Mouse (Mus musculus) right cerebral cortex, postnatal 4 days (tissue): ENCODE data around the gene Nme3.
"Not testable (repeated sequence)": the region's sequence is repeated elsewhere in the genome, so short reads cannot be mapped to it uniquely, and the experiment has no call there.

Experiments used
- DNase-seq: peaks from one replicate; pipeline ENCODE4 v3.0.0-alpha.2; 2022

The Nme3 gene

DNA sequence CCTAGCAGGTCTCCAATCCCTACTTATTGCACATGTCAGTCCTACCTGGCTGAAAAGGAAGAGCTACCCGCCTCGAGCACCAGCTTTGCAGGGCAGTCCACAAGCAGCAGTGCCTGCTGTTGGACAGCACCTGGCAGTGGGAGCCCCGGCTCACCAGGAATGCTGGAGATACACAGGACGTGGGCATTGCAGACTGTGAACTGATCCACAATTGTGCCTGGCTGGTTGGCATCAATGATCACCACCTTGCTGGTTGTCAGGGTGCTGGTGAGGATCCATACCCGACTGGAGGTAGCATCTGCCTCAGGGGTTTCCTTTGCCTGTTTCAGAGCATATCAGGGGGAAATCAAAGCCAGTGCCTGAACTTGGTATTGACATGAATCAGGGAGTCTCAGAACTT lies 5.8 kb downstream of the Nme3 start:
- DNase-seq = no peak

- no peak for DNase-seq
Observed at GRCm38 (mm10) chr17:24902671-24903474, 6.6 kb downstream of the Nme3 start.

DNA sequence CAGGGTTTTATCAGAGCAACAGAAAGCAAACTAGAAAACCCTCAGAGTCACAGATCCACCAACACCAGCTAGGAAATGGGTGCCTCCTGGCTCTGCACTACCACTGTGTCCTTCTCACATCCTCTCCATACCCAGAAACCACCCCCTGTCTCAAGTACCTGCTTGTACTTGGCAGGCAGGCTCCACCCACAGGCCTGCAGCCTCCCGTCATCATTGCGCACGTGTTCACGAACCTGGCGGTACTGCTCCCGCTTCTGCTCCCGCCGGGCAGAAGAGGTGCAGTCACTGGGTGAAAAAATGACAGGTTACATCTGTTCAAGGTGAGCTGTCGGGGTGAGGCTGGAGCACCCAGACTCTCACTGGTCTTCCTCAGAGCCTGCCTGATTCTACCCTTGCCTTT lies 7.5 kb downstream of the Nme3 start:
- no peak for DNase-seq

GRCm38 (mm10) chr17:24907591-24907990 lies 11.3 kb downstream of the Nme3 start:
- DNase-seq = no peak

DNA sequence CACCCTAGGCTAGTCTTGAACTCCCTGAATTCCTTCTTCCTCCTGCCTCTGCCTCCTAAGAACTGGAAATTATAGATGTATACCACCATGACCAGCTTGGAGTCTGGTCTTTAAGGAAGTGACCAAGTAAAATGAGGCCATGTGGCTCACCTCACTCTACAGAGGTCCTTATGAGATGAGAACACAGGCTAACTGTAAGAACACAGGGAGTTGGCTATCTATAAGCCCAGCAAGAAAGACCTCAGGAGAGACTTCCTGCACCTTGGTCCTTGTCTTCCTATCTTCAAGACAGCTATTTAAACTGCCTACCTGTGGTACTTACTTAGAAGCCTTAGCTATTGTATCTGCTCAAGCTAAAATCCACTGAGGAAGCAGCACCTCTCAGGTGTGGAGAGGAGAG lies 17.7 kb downstream of the Nme3 start:
- no peak for DNase-seq

DNA sequence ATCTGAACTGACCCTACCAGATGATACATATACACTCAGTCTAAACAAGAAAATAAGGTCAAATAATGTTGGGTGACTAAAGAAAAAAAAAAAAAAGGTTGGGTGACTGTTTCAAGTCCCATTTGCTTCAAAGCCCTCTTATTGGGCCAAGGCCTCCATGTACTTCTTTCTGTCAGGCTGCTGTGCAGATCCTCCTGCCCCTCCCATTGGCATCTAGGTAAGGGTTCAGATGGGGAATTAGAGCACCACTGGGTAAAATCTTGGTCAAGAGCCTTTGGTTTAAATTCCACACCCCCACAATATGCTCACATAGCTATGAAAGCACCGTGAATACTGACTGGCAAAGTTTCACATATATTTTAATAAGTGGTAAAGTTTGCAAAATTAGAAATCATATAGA lies 26.9 kb downstream of the Nme3 start:
- DNase-seq = no peak

- no peak for DNase-seq
Observed at GRCm38 (mm10) chr17:24929506-24929905, 33.2 kb downstream of the Nme3 start.

GRCm38 (mm10) chr17:24932431-24932830 lies 36.1 kb downstream of the Nme3 start:
- DNase-seq = no peak

GRCm38 (mm10) chr17:24933163-24933562 lies 36.9 kb downstream of the Nme3 start:
- DNase-seq = no peak

DNA sequence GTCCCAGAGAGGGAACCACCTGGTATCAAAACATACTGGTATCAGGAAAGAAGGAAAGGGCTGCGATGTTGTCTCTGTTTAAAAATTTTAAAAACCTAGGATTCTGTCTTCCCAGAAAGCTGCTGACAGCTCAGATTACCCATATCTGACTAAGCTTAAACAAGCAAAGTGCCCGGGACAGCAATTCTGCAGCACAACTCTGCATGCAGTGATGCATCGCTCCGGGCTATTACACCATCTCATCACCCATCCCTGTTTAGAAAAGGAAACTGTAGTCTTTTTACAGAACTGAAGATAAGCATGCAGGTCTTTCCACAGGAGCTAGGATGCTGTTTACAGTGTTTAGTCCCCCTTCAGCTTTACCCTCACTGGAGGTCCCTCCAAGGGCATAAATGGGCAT lies 38.6 kb downstream of the Nme3 start:
- DNase-seq = no peak

DNA sequence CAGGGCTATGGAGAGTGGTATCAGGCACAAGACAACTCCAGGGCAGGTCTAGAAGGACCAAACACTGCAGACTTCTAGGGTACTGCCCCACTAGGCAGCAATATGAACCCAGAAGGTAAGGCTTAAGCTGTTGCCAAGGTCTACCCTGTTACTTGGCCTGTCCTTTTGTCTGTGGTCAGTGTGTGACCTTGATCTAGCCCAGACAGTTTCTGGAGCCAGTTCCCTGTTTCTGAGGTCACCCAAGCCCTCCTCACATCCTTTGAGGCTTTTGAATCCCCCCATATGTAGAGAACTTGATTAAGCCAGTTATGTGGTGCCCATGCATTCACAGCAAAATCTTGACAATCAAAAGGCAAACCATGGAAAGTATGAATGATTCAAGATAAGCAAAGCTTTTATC lies 39.4 kb downstream of the Nme3 start:
- DNase-seq = no peak

DNA sequence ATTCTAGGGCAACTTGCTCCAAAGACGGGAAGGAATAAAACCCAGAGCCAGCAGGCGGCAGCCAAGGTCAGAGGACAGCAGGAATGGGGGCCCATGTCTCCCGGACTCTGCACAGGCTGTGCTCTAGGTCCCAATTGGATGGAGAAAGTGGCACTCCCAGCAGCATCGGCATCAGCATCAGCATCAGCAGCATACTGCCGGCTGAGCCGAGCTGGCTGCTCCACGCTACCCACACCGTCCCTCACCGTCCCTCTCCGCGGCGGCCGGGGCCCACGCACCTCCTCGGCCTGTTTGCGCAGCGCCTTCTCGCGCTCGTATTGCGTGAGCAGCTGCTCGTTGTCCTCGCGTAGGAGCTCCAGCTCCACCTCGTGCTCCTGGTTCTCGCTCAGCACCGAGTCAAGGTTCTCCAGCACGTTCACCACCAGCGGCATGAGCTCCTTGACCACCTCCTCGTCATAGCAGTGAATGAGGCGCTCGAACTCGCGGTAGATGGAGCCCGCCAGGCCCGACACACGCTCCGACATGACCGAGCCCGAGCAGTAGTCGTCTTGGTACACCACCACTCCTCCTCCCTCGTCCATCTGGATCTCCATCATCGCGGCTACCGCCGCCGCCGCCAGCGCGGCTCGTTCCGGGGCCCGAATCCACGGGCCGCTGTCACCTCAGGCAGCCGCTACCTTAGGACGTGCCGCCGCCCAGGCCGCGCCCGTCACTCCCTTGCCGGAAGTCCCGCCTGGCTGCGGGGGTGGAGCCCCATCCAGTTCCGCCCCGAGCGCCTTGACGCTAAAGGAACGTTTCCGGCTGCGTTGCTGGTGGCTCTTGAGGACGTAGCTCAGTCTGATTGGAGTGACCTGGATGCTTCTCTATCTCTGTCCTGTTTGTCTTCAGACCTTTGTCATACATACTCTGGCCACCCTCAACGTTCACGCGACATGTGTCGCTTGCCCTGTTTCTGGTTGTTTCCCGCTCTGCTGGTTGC lies 40.2 kb downstream of the Nme3 start, which contains the start of gene Mapk8ip3:
Gene Mapk8ip3 (minus strand): TSS at position 719 of the 979 bp plus-strand sequence.
- peak; percentile 93 for DNase-seq

- DNase-seq = no peak
Observed at GRCm38 (mm10) chr17:24937266-24937665, 41.0 kb downstream of the Nme3 start.

- peak; percentile 45 for DNase-seq
Observed at GRCm38 (mm10) chr17:24942453-24942852, 46.2 kb downstream of the Nme3 start.

GRCm38 (mm10) chr17:24943036-24943435 lies 46.7 kb downstream of the Nme3 start:
- DNase-seq = no peak

DNA sequence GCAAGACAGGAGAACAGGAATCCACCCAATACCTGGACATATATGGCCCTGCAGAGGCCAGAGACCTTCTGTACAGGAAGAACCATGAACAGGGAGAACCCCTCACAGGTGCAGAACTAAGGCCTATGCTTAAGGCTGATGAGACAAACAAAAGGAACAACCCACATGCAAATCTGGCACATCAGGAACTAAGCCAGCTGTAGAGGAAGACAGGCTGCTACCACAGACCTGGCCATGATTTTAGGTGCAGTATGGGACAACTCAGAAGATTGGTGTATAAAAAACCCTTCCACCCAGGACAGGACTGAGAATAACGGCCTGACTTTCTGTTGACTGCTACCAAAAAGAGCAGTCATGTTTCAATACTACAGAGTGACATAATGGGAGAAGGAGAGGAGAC lies 47.3 kb downstream of the Nme3 start:
- DNase-seq = not testable (repeated sequence)
